Mouse (Mus musculus): Measurements from ENCODE around the gene Asb10.

GRCm38 (mm10) chr5:24512271-24512670 lies 28.5 kb downstream of the Asb10 start:
- TF ChIP-seq CTCF (IDR thresholded peaks at IDR 0.05; ENCODE audit: extremely low read depth, insufficient read depth, low read length) (no peak), POLR2A (IDR thresholded peaks at IDR 0.05; ENCODE audit: extremely low read depth, insufficient read depth, low read length) (no peak)
